Mouse (Mus musculus): ENCODE results near the gene Bmp4.
A peak's percentile ranks its signal among the peaks of the same experiment; 100 is the strongest.

Bmp4 gene

GRCm38 (mm10) chr14:46390249-46390775, at the start of gene Bmp4:
Bmp4 (minus strand) TSS chr14:46390669.
- DNase-seq, result peak; percentile 84

- DNase-seq, result no peak
Measured at GRCm38 (mm10) chr14:46439461-46440048, 49.1 kb upstream of the Bmp4 start.

- peak; percentile 28 for DNase-seq
Measured at GRCm38 (mm10) chr14:46436471-46437090, 46.1 kb upstream of the Bmp4 start.

- no peak for DNase-seq
Measured at GRCm38 (mm10) chr14:46430231-46430630, 39.8 kb upstream of the Bmp4 start.

GRCm38 (mm10) chr14:46427251-46427650, 36.8 kb upstream of the Bmp4 start:
- no peak for DNase-seq

- no peak for DNase-seq
Measured at GRCm38 (mm10) chr14:46421823-46422222, 31.4 kb upstream of the Bmp4 start.

GRCm38 (mm10) chr14:46419269-46419668, 28.8 kb upstream of the Bmp4 start:
- DNase-seq, result peak; percentile 14

GRCm38 (mm10) chr14:46418371-46419097, 28.1 kb upstream of the Bmp4 start:
- DNase-seq, result peak; percentile 11

- no peak for DNase-seq
Measured at GRCm38 (mm10) chr14:46412497-46413000, 22.1 kb upstream of the Bmp4 start.

- DNase-seq, result no peak
Measured at GRCm38 (mm10) chr14:46410557-46411120, 20.2 kb upstream of the Bmp4 start.

GRCm38 (mm10) chr14:46409016-46409415, 18.5 kb upstream of the Bmp4 start:
- peak; percentile 28 for DNase-seq

- DNase-seq, result no peak
Measured at GRCm38 (mm10) chr14:46408319-46408718, 17.9 kb upstream of the Bmp4 start.

- DNase-seq, result peak; percentile 19
Measured at GRCm38 (mm10) chr14:46399925-46400324, 9.5 kb upstream of the Bmp4 start.

GRCm38 (mm10) chr14:46398091-46398695, 7.7 kb upstream of the Bmp4 start:
- DNase-seq, result peak; percentile 40

- DNase-seq, result no peak
Measured at GRCm38 (mm10) chr14:46391621-46392170, 1.2 kb upstream of the Bmp4 start.

GRCm38 (mm10) chr14:46389438-46390248, 826 bp downstream of the Bmp4 start:
- peak; percentile 25 for DNase-seq

GRCm38 (mm10) chr14:46388636-46389035, 1.8 kb downstream of the Bmp4 start:
- DNase-seq, result peak; percentile 83

GRCm38 (mm10) chr14:46387821-46388481, 2.5 kb downstream of the Bmp4 start:
- peak; percentile 82 for DNase-seq

GRCm38 (mm10) chr14:46387357-46387671, 3.2 kb downstream of the Bmp4 start:
- DNase-seq, result peak; percentile 96

GRCm38 (mm10) chr14:46386478-46387356, 3.8 kb downstream of the Bmp4 start:
- peak; percentile 59 for DNase-seq

Data from kidney, postnatal 10 days (tissue).